Mouse (Mus musculus) liver, embryonic 12.5 days (tissue): ENCODE results near the gene Gtpbp1. TPM values are rescaled to one million over a fixed set of nuclear protein-coding genes. Genes with fewer than 3 reads are reported as not detected.
"Not testable (repeated sequence)": the region's sequence is repeated elsewhere in the genome, so short reads cannot be mapped to it uniquely, and the experiment has no call there.

Experiments used
- ATAC-seq: fragments of 200-750 bp; cut with Nextera tagmentation; 2 replicates; pipeline ENCODE4 v1.8.0; 2017; ENCODE audit warnings: moderate number of reproducible peaks, mild to moderate bottlenecking, moderate library complexity
- H3K27ac ChIP-seq: fragments of 300-500 bp; sonication (generic); 2 replicates; pipeline ENCODE4 v1.5.1; 2016; ENCODE audit warnings: mild to moderate bottlenecking
- H3K27me3 ChIP-seq: fragments of 300-500 bp; sonication (generic); replicated peaks from 2 replicates; pipeline ENCODE4 v1.6.1; 2016; ENCODE audit warnings: mild to moderate bottlenecking, moderate library complexity
- H3K36me3 ChIP-seq: fragments of 300-500 bp; sonication (generic); 2 replicates; pipeline ENCODE4 v1.6.1; 2016; ENCODE audit warnings: mild to moderate bottlenecking, moderate library complexity
- H3K4me1 ChIP-seq: fragments of 300-500 bp; sonication (generic); 2 replicates; pipeline ENCODE4 v1.6.1; 2016
- H3K4me2 ChIP-seq: fragments of 300-500 bp; sonication (generic); 2 replicates; pipeline ENCODE4 v1.6.1; 2016; ENCODE audit warnings: mild to moderate bottlenecking, moderate library complexity
- H3K4me3 ChIP-seq: fragments of 300-500 bp; sonication (generic); 2 replicates; pipeline ENCODE4 v1.5.1; 2016; ENCODE audit warnings: mild to moderate bottlenecking, moderate library complexity
- H3K9ac ChIP-seq: fragments of 300-500 bp; sonication (generic); 2 replicates; pipeline ENCODE4 v1.6.1; 2016; ENCODE audit warnings: mild to moderate bottlenecking, moderate library complexity
- H3K9me3 ChIP-seq: fragments of 300-500 bp; sonication (generic); replicated peaks from 2 replicates; pipeline ENCODE4 v1.6.1; 2016; ENCODE audit warnings: mild to moderate bottlenecking, moderate library complexity
- WGBS: fragments of 180-500 bp; shearing (Covaris S2); methylation state at CpG from one replicate; pipeline ENCODE4 v1.1.7; 2016; ENCODE audit not compliant: insufficient replicate concordance; 5-methylcytosine and 5-hydroxymethylcytosine counted together
- polyA plus RNA-seq: library from polyadenylated mRNA; unstranded; fragments of >200 nt; fragmentation: Nextera tagmentation; extraction: Ambion mirVana; gene quantifications from 2 replicates; pipeline ENCODE4 v1.2.1, GENCODE M21; 2016

Gtpbp1 gene
- polyA plus RNA-seq, 1 experiment from 2014 or later: 48.3 TPM

GRCm38 (mm10) chr15:79669195-79669594 is 21.4 kb upstream of the Gtpbp1 start:
- ATAC-seq: no peak
- Histone ChIP-seq H3K36me3 (peaks cover 42% of the 10 kb centered on the region), H3K27me3 (no peaks in the 10 kb centered on the region), H3K4me1 (peaks cover 26% of the 10 kb centered on the region), H3K9ac (no peak overlapping the region), H3K4me2 (no peak overlapping the region), H3K4me3 (no peak overlapping the region), H3K27ac (no peak overlapping the region), H3K9me3 (no peaks in the 10 kb centered on the region)
- WGBS: 75% methylated on average over 10 of the region's 10 CpGs

GRCm38 (mm10) chr15:79670249-79670971 is 20.2 kb upstream of the Gtpbp1 start, which contains the start of gene Tomm22:
Tomm22 (plus strand) TSS chr15:79670861.
- Histone ChIP-seq H3K27me3 (no peaks in the 10 kb centered on the region), H3K4me2 (peak within 1 kb of the TSS; percentile 80), H3K36me3 (peaks cover 54% of the 10 kb centered on the region), H3K4me1 (peaks cover 26% of the 10 kb centered on the region), H3K9ac (peak within 1 kb of the TSS; percentile 91), H3K9me3 (no peaks in the 10 kb centered on the region), H3K27ac (peak within 1 kb of the TSS; percentile 83), H3K4me3 (peak within 1 kb of the TSS; percentile 97)
- ATAC-seq: peak; percentile 97
- 14% methylated on average over 33 of the region's 33 CpGs for WGBS

GRCm38 (mm10) chr15:79670972-79671299 is 19.7 kb upstream of the Gtpbp1 start:
- no peaks in the 10 kb centered on the region for H3K9me3 ChIP-seq
- H3K4me3 ChIP-seq: peak overlapping the region; percentile 97
- H3K4me1 ChIP-seq: peaks cover 26% of the 10 kb centered on the region
- peak overlapping the region; percentile 80 for H3K4me2 ChIP-seq
- H3K27ac ChIP-seq: peak overlapping the region; percentile 83
- peaks cover 54% of the 10 kb centered on the region for H3K36me3 ChIP-seq
- H3K9ac ChIP-seq: peak overlapping the region; percentile 91
- no peaks in the 10 kb centered on the region for H3K27me3 ChIP-seq
- 0% methylated on average over 37 of the region's 37 CpGs for WGBS
- peak; percentile 67 for ATAC-seq

GRCm38 (mm10) chr15:79671828-79672348 is 18.8 kb upstream of the Gtpbp1 start:
- H3K9ac ChIP-seq: peak overlapping the region; percentile 91
- WGBS: 76% methylated on average over 11 of the region's 11 CpGs
- not testable (repeated sequence) for ATAC-seq, H3K27ac ChIP-seq, H3K27me3 ChIP-seq, H3K9me3 ChIP-seq
- peaks cover 23% of the 10 kb centered on the region for H3K4me1 ChIP-seq
- peak overlapping the region; percentile 80 for H3K4me2 ChIP-seq
- peak overlapping the region; percentile 97 for H3K4me3 ChIP-seq
- peaks cover 56% of the 10 kb centered on the region for H3K36me3 ChIP-seq

- 75% methylated on average over 2 of the region's 2 CpGs for WGBS
- H3K9me3 ChIP-seq: no peaks in the 10 kb centered on the region
- H3K27ac ChIP-seq: 0 out of 2 replicates have a peak overlapping the region, but pooled peaks have one; percentile 25
- H3K4me1 ChIP-seq: peaks cover 37% of the 10 kb centered on the region
- no peak for ATAC-seq
- peaks cover 83% of the 10 kb centered on the region for H3K36me3 ChIP-seq
- H3K27me3 ChIP-seq: no peaks in the 10 kb centered on the region
- no peak overlapping the region for H3K4me2 ChIP-seq
- H3K4me3 ChIP-seq: no peak overlapping the region
- H3K9ac ChIP-seq: no peak overlapping the region
Measured at GRCm38 (mm10) chr15:79677936-79678335, 12.7 kb upstream of the Gtpbp1 start.

- peaks cover 74% of the 10 kb centered on the region for H3K4me1 ChIP-seq
- H3K9ac ChIP-seq: no peak overlapping the region; the same call in 1 of the 2 replicates
- no peak overlapping the region; the same call in 1 of the 2 replicates for H3K4me3 ChIP-seq
- no peaks in the 10 kb centered on the region for H3K9me3 ChIP-seq
- 60% methylated on average over 4 of the region's 4 CpGs for WGBS
- H3K36me3 ChIP-seq: peaks cover 50% of the 10 kb centered on the region
- H3K4me2 ChIP-seq: peak overlapping the region; percentile 90
- no peaks in the 10 kb centered on the region for H3K27me3 ChIP-seq
- peak overlapping the region; percentile 96 for H3K27ac ChIP-seq
- ATAC-seq: peak; percentile 62; the same call in 1 of the 2 replicates
Measured at GRCm38 (mm10) chr15:79681973-79682372, 8.7 kb upstream of the Gtpbp1 start.

GRCm38 (mm10) chr15:79683146-79683545 is 7.5 kb upstream of the Gtpbp1 start:
- Histone ChIP-seq H3K27ac (peak overlapping the region; percentile 96), H3K4me2 (peak overlapping the region; percentile 90), H3K9me3 (no peaks in the 10 kb centered on the region), H3K4me1 (peaks cover 75% of the 10 kb centered on the region), H3K27me3 (no peaks in the 10 kb centered on the region), H3K4me3 (peak overlapping the region; percentile 96), H3K36me3 (peaks cover 39% of the 10 kb centered on the region), H3K9ac (peak overlapping the region; percentile 98)
- ATAC-seq: no peak
- 67% methylated on average over 6 of the region's 6 CpGs for WGBS

- Histone ChIP-seq H3K27ac (peak overlapping the region; percentile 96), H3K4me1 (peaks cover 79% of the 10 kb centered on the region), H3K9me3 (no peaks in the 10 kb centered on the region), H3K4me3 (peak overlapping the region; percentile 96), H3K4me2 (peak overlapping the region; percentile 90), H3K9ac (peak overlapping the region; percentile 98), H3K36me3 (peaks cover 36% of the 10 kb centered on the region), H3K27me3 (no peaks in the 10 kb centered on the region)
- 48% methylated on average over 19 of the region's 19 CpGs for WGBS
- no peak for ATAC-seq
Measured at GRCm38 (mm10) chr15:79683707-79684465, 6.8 kb upstream of the Gtpbp1 start.

- peaks cover 29% of the 10 kb centered on the region for H3K36me3 ChIP-seq
- 78% methylated on average over 6 of the region's 6 CpGs for WGBS
- H3K4me1 ChIP-seq: peaks cover 80% of the 10 kb centered on the region
- peak overlapping the region; percentile 90 for H3K4me2 ChIP-seq
- peak overlapping the region; percentile 98 for H3K9ac ChIP-seq
- peak overlapping the region; percentile 96 for H3K4me3 ChIP-seq
- no peak for ATAC-seq
- no peaks in the 10 kb centered on the region for H3K27me3 ChIP-seq
- H3K9me3 ChIP-seq: no peaks in the 10 kb centered on the region
- peak overlapping the region; percentile 96 for H3K27ac ChIP-seq
Measured at GRCm38 (mm10) chr15:79684616-79685015, 6.0 kb upstream of the Gtpbp1 start.

- Histone ChIP-seq H3K4me3 (peak overlapping the region; percentile 96), H3K4me2 (peak overlapping the region; percentile 90), H3K36me3 (peaks cover 24% of the 10 kb centered on the region), H3K27me3 (no peaks in the 10 kb centered on the region), H3K27ac (peak overlapping the region; percentile 96), H3K4me1 (peaks cover 83% of the 10 kb centered on the region), H3K9ac (peak overlapping the region; percentile 98), H3K9me3 (no peaks in the 10 kb centered on the region)
- no peak for ATAC-seq
- WGBS: 34% methylated on average over 6 of the region's 6 CpGs
Measured at GRCm38 (mm10) chr15:79685141-79685641, 5.5 kb upstream of the Gtpbp1 start.

- Histone ChIP-seq H3K27me3 (no peaks in the 10 kb centered on the region), H3K36me3 (peaks cover 14% of the 10 kb centered on the region), H3K9ac (peak overlapping the region; percentile 98), H3K4me1 (peaks cover 72% of the 10 kb centered on the region), H3K27ac (peak overlapping the region; percentile 96), H3K4me3 (peak overlapping the region; percentile 96), H3K9me3 (no peaks in the 10 kb centered on the region), H3K4me2 (peak overlapping the region; percentile 90)
- ATAC-seq: peak; percentile 21; the same call in 1 of the 2 replicates
- WGBS: 3% methylated on average over 15 of the region's 15 CpGs
Measured at GRCm38 (mm10) chr15:79686046-79686869, 4.4 kb upstream of the Gtpbp1 start.
